Mouse (Mus musculus) myocyte (in vitro differentiated cells): ENCODE results near the gene Insl6. TPM values are rescaled to one million over a fixed set of nuclear protein-coding genes. Genes with fewer than 3 reads are reported as not detected.

Source experiments
- H3K27me3 ChIP-seq: one replicate; pipeline ENCODE4 v1.6.1; 2011; ENCODE audit not compliant: control insufficient read depth, insufficient read depth, insufficient read length
- H3K36me3 ChIP-seq: one replicate; pipeline ENCODE4 v1.6.1; 2011; ENCODE audit not compliant: control insufficient read depth, insufficient read depth
- H3K4me2 ChIP-seq: one replicate; pipeline ENCODE4 v1.6.1; 2011; ENCODE audit warnings: low read depth, control low read depth
- H3K4me3 ChIP-seq: one replicate; pipeline ENCODE4 v1.5.1; 2011; ENCODE audit warnings: mild to moderate bottlenecking, control low read depth, moderate library complexity
- H3K79me2 ChIP-seq: one replicate; pipeline ENCODE4 v1.6.1; 2011; ENCODE audit not compliant: control insufficient read depth, insufficient read depth
- H3ac ChIP-seq: one replicate; pipeline ENCODE4 v1.6.1; 2011; ENCODE audit not compliant: control insufficient read depth, insufficient read length
- CEBPB ChIP-seq: IDR thresholded peaks from 2 replicates; pipeline ENCODE4 v1.6.1; 2011; ENCODE audit warnings: mild to moderate bottlenecking, moderate library complexity; ENCODE audit not compliant: poor library complexity, insufficient read depth, severe bottlenecking
- E2F4 ChIP-seq: IDR thresholded peaks from one replicate; pipeline ENCODE4 v1.6.1; 2011; ENCODE audit warnings: mild to moderate bottlenecking, control low read depth, moderate library complexity; ENCODE audit not compliant: insufficient read depth
- MAX ChIP-seq: IDR thresholded peaks from one replicate; pipeline ENCODE4 v1.6.1; 2011; ENCODE audit warnings: low read depth, mild to moderate bottlenecking, control low read depth
- MYOD1 ChIP-seq, 3 experiments: IDR thresholded peaks; one replicate each; pipeline ENCODE4 v1.6.1; 2011; ENCODE audit warnings: control low read depth in 2 of 3, low read depth in 2 of 3, mild to moderate bottlenecking in 2 of 3, moderate library complexity in 1 of 3; ENCODE audit not compliant: insufficient read length in 2 of 3, control insufficient read depth in 1 of 3
- MYOG ChIP-seq, 3 experiments: IDR thresholded peaks; one replicate each; pipeline ENCODE4 v1.6.1; 2011; ENCODE audit warnings: control low read depth in 2 of 3, low read depth in 2 of 3, mild to moderate bottlenecking in 2 of 3; ENCODE audit not compliant: insufficient read length in 2 of 3, control insufficient read depth in 1 of 3, insufficient read depth in 1 of 3
- POLR2A ChIP-seq: IDR thresholded peaks from one replicate; pipeline ENCODE4 v1.6.1; 2011; ENCODE audit warnings: low read depth, mild to moderate bottlenecking, control low read depth, moderate library complexity; ENCODE audit not compliant: insufficient read length
- POLR2AphosphoS2 ChIP-seq: IDR thresholded peaks from one replicate; pipeline ENCODE4 v1.6.1; 2011; ENCODE audit warnings: low read depth, control low read depth; ENCODE audit not compliant: insufficient read length
- REST ChIP-seq: IDR thresholded peaks from one replicate; pipeline ENCODE4 v1.6.1; 2011; ENCODE audit warnings: mild to moderate bottlenecking, control low read depth, moderate library complexity; ENCODE audit not compliant: insufficient read depth, insufficient read length
- SRF ChIP-seq: IDR thresholded peaks from one replicate; pipeline ENCODE4 v1.6.1; 2011; ENCODE audit warnings: low read depth; ENCODE audit not compliant: control insufficient read depth, insufficient read length
- TCF12 ChIP-seq: IDR thresholded peaks from one replicate; pipeline ENCODE4 v1.6.1; 2011; ENCODE audit warnings: mild to moderate bottlenecking, control low read depth; ENCODE audit not compliant: poor library complexity, insufficient read depth, severe bottlenecking
- TCF3 ChIP-seq: IDR thresholded peaks from one replicate; pipeline ENCODE4 v1.6.1; 2011; ENCODE audit warnings: low read depth, control low read depth; ENCODE audit not compliant: insufficient read length
- USF1 ChIP-seq: IDR thresholded peaks from one replicate; pipeline ENCODE4 v1.6.1; 2011; ENCODE audit warnings: low read depth, mild to moderate bottlenecking, control low read depth, moderate library complexity
- polyA plus RNA-seq: library from polyadenylated mRNA; unstranded; fragments of >200 nt; fragmentation: generic; extraction: Trizol; gene quantifications from one replicate; pipeline ENCODE4 v1.2.1, GENCODE M21; 2012; ENCODE audit warnings: missing spikeins

Insl6 gene
- polyA plus RNA-seq, 1 experiment, result 1.9 TPM

GRCm38 (mm10) chr19:29326396-29326795 is 1.2 kb upstream of the Insl6 start:
- H3K4me2 ChIP-seq, result no peak overlapping the region
- H3K36me3 ChIP-seq, result no peaks in the 10 kb centered on the region
- H3K4me3 ChIP-seq, result no peak overlapping the region
- TF ChIP-seq SRF, result no peak
- no peak overlapping the region for H3ac ChIP-seq
- H3K79me2 ChIP-seq, result no peaks in the 10 kb centered on the region
- H3K27me3 ChIP-seq, result no peaks in the 10 kb centered on the region

GRCm38 (mm10) chr19:29325852-29326180 is 660 bp upstream of the Insl6 start:
- Histone ChIP-seq H3K27me3 (no peaks in the 10 kb centered on the region), H3K4me3 (no peak overlapping the region), H3K79me2 (no peaks in the 10 kb centered on the region), H3ac (no peak overlapping the region), H3K36me3 (no peaks in the 10 kb centered on the region), H3K4me2 (peak overlapping the region; percentile 62)
- TF ChIP-seq TCF3 (no peak), POLR2AphosphoS2 (no peak), MYOD1 (IDR thresholded peaks at IDR 0.05; ENCODE audit: control insufficient read depth in 1 of 3, insufficient read length in 2 of 3, low read depth in 2 of 3) (no peak)

- no peaks in the 10 kb centered on the region for H3K79me2 ChIP-seq
Measured at GRCm38 (mm10) chr19:29323416-29324049, 1.6 kb downstream of the Insl6 start.

GRCm38 (mm10) chr19:29312661-29313060 is 12.5 kb downstream of the Insl6 start:
- no peak for TF ChIP-seq MYOD1 (IDR thresholded peaks at IDR 0.05; ENCODE audit: control insufficient read depth in 1 of 3, insufficient read length in 2 of 3, low read depth in 2 of 3)
- TF ChIP-seq TCF3, result no peak
- H3K36me3 ChIP-seq, result peaks cover 21% of the 10 kb centered on the region
- H3ac ChIP-seq, result no peak overlapping the region
- no peak overlapping the region for H3K4me3 ChIP-seq
- H3K27me3 ChIP-seq, result no peaks in the 10 kb centered on the region
- H3K79me2 ChIP-seq, result no peaks in the 10 kb centered on the region
- H3K4me2 ChIP-seq, result no peak overlapping the region

More at GRCm38 (mm10) chr19:29323416-29324049, 1.6 kb downstream of the Insl6 start:
- no peak overlapping the region for H3ac ChIP-seq
- no peak overlapping the region for H3K4me3 ChIP-seq
- H3K27me3 ChIP-seq, result no peaks in the 10 kb centered on the region
- no peak overlapping the region for H3K4me2 ChIP-seq
- TF ChIP-seq REST, result no peak
- no peak for TF ChIP-seq E2F4
- TF ChIP-seq TCF12, result no peak
- no peak for TF ChIP-seq SRF
- TF ChIP-seq CEBPB, result no peak
- no peaks in the 10 kb centered on the region for H3K36me3 ChIP-seq

- Histone ChIP-seq H3K27me3 (no peaks in the 10 kb centered on the region), H3K4me2 (no peak overlapping the region), H3K36me3 (peaks cover 21% of the 10 kb centered on the region), H3K79me2 (no peaks in the 10 kb centered on the region), H3K4me3 (no peak overlapping the region), H3ac (no peak overlapping the region)
- no peak for TF ChIP-seq TCF12
- TF ChIP-seq USF1, result no peak
- TF ChIP-seq SRF, result no peak
- TF ChIP-seq POLR2A, result no peak
- TF ChIP-seq MYOG (IDR thresholded peaks at IDR 0.05; ENCODE audit: control insufficient read depth in 1 of 3, insufficient read depth in 1 of 3, insufficient read length in 2 of 3, low read depth in 2 of 3), result no peak
- no peak for TF ChIP-seq CEBPB
- TF ChIP-seq E2F4, result no peak
Measured at GRCm38 (mm10) chr19:29311791-29312190, 13.4 kb downstream of the Insl6 start.

- Histone ChIP-seq H3K36me3 (peaks cover 13% of the 10 kb centered on the region), H3ac (no peak overlapping the region)
Measured at GRCm38 (mm10) chr19:29308832-29309231, 16.3 kb downstream of the Insl6 start.

More at GRCm38 (mm10) chr19:29308832-29309231, 16.3 kb downstream of the Insl6 start:
- H3K4me2 ChIP-seq, result no peak overlapping the region
- H3K27me3 ChIP-seq, result no peaks in the 10 kb centered on the region
- H3K79me2 ChIP-seq, result no peaks in the 10 kb centered on the region
- TF ChIP-seq REST (no peak), E2F4 (no peak), MAX (no peak), POLR2AphosphoS2 (no peak), POLR2A (no peak), SRF (no peak), TCF12 (no peak), USF1 (no peak), CEBPB (no peak), MYOG (IDR thresholded peaks at IDR 0.05; ENCODE audit: control insufficient read depth in 1 of 3, insufficient read depth in 1 of 3, insufficient read length in 2 of 3, low read depth in 2 of 3) (no peak), MYOD1 (IDR thresholded peaks at IDR 0.05; ENCODE audit: control insufficient read depth in 1 of 3, insufficient read length in 2 of 3, low read depth in 2 of 3) (no peak), TCF3 (no peak)
- H3K4me3 ChIP-seq, result no peak overlapping the region
